Mouse (Mus musculus) liver, adult 2 months (tissue): ENCODE data around the gene Fam120c.

Source experiments
- CTCF ChIP-seq: fragments of 200-500 bp; IDR thresholded peaks from 2 replicates; pipeline ENCODE4 v1.5.1; 2011; ENCODE audit warnings: low read depth, low read length, control low read depth
- POLR2A ChIP-seq: fragments of 200-500 bp; IDR thresholded peaks from 2 replicates; pipeline ENCODE4 v1.6.1; 2011; ENCODE audit warnings: low read length, control low read depth; ENCODE audit not compliant: insufficient read depth; ENCODE audit errors: extremely low read depth

DNA sequence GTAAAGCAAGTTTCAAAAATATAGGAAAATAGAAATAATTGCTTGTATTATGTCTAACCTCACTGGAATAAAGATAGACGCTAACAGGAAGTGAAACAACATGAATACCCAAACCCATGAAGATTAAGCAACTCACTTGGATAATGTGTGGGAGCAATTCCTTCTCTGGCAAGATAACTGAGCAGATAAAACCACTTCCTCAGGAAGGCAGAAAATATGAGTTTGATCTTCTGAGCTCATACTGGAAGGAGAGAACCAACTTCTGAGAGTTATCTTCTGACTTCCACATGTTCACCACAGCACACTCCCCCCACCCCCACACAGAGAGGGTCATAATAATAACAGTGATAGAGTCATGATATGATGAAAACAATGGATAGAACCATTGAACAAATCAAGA lies 152.6 kb downstream of the Fam120c start:
- TF ChIP-seq CTCF (no peak), POLR2A (no peak)
